Mouse (Mus musculus): ENCODE data around the gene Slit1. TPM values are rescaled to one million over a fixed set of nuclear protein-coding genes. Genes with fewer than 3 reads are reported as not detected.

The Slit1 gene
- polyA plus RNA-seq, 1 experiment from 2014 or later, result 35.8 TPM

DNA sequence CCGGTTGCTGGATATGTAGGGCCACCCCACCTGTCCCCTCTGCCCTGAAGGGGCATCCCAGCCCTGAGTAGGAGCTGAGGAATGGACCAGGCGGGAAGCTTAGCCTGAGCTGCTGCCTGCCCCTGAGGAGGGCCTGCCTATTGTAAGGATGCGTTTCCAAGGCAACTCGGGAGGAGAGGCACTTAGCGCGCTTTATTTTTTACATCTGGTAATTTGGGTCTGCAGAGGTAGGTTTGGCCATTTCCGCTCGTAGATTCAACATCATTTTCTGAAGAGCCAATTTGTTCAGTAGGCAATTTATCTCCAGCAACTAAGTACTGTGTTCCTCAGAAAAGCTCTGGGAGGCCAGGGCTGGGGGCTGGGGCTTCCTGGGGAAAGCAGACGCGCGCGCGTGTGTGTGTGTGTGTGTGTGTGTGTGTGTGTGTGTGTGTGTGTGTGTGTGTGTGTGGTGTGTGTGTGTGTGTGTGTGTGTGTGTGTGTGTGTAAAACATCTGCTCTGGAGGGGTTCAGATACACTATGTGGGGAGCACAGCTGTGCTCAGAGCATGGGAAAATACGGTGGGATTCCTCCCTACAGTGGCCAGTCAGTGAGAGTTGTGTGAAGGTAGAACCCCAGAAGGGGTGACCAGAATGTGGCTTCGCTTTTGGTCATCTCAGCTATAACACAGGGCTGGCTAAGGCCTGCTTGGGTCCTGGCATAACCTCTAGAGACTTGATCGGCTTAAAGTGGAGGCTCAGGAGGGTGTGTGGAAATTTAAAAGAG is 130.0 kb downstream of the Slit1 start:
- H3K27ac ChIP-seq (replicated peaks), result peak overlapping the region; percentile 74
- H3K4me2 ChIP-seq, result peak overlapping the region; percentile 30
- no peak overlapping the region; the same call in 1 of the 2 replicates for H3K9ac ChIP-seq
- H3K36me3 ChIP-seq, result peaks cover 18% of the 10 kb centered on the region; the same call in 1 of the 2 replicates
- H3K9me3 ChIP-seq, result no peaks in the 10 kb centered on the region
- ATAC-seq (ENCODE audit: low read depth), result peak; percentile 56; the same call in 1 of the 2 replicates
- no peak overlapping the region for H3K4me3 ChIP-seq
- WGBS, result 27% methylated on average over 16 of the region's 16 CpGs
- peaks cover 59% of the 10 kb centered on the region for H3K4me1 ChIP-seq (replicated peaks)
- H3K27me3 ChIP-seq, result no peaks in the 10 kb centered on the region; the same call in 1 of the 2 replicates

DNA sequence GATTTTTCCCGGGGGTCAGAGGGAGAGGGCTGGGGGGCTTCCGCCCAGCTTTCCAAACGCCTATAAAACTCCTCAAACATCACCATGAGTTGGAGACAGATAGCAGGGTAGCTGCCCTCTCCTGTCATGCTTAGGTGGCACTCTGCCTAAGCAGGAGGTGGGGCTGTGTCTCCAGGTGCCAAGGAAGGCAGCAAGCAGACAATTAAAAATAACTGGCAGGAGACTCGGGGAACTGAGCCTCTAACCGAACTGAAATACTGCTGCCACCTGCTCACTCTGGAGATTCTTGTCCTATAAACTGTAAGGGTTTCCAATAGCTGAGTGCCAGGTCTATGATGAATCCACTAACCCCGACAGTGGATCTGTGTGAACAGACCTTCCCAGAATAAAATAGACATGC is 131.8 kb downstream of the Slit1 start:
- Histone ChIP-seq H3K36me3 (peaks cover 25% of the 10 kb centered on the region), H3K27ac (replicated peaks) (no peak overlapping the region), H3K4me1 (replicated peaks) (peaks cover 41% of the 10 kb centered on the region), H3K4me2 (no peak overlapping the region), H3K4me3 (no peak overlapping the region), H3K9ac (no peak overlapping the region), H3K9me3 (no peaks in the 10 kb centered on the region), H3K27me3 (no peaks in the 10 kb centered on the region; the same call in 1 of the 2 replicates)
- 73% methylated on average over 6 of the region's 6 CpGs for WGBS
- ATAC-seq (ENCODE audit: low read depth), result no peak

DNA sequence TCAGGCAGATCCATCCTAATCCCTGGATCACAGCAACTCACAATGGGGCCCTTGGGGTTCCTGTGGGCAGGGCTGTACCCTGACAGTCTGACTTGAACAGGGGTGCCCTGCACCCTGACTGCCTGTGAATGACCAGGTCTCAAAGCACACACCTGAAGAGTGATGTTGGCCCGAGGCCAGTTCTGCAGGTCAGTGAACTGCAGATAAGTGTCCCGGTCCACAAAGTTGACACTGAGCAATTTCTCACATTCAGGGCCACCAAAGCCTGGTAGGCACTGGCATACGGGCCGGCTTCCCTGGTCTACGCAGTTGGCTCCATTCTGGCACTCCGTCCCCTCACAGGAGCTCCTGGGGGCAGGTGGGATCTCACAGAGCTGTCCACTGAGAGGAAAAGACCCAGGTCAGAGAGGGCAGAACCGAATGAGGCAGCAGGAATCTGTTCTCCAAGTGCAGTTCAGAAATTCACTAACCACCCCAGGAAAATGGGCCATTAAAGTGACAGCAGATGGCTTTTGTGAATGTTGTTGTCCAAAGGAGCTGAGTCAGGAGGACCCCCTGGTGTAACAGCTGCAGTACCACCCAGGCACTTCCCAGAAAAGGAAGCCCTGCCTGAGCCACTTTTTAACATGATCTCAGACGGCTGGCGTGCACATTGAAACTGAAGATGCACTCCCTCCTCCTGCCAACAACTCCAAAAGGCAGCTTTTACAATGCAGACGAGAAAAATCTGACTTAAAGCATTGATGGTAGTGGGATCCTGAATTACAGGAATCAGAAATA is 137.1 kb downstream of the Slit1 start:
- 75% methylated on average over 10 of the region's 10 CpGs for WGBS

DNA sequence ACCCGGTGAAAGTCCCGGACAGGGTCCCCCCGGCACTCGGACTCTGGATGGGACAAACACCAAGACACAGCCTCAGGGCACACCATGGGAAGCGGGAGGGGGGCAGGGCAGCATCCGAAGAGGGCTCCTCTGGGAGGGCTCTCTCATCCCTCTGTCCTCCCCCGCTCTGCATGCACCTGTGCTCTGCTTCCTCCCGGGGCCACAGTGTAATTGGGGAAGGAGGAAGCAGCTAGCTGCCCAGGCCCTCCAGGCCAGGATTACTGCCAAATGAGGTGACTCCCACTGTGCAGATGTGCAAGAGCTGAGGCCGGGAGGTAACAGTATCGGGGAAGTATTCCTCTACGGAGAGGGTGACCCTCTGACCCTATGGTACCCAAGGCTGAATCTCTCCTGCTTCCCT is 142.8 kb downstream of the Slit1 start:
- H3K9me3 ChIP-seq, result no peaks in the 10 kb centered on the region
- H3K4me3 ChIP-seq, result no peak overlapping the region
- no peak overlapping the region for H3K27ac ChIP-seq (replicated peaks)
- no peak for ATAC-seq (ENCODE audit: low read depth)
- H3K36me3 ChIP-seq, result peaks cover 38% of the 10 kb centered on the region
- peaks cover 13% of the 10 kb centered on the region for H3K4me1 ChIP-seq (replicated peaks)
- WGBS, result 41% methylated on average over 11 of the region's 11 CpGs
- H3K4me2 ChIP-seq, result no peak overlapping the region
- H3K27me3 ChIP-seq, result no peaks in the 10 kb centered on the region
- H3K9ac ChIP-seq, result no peak overlapping the region

More for the DNA sequence above, 137.1 kb downstream of the Slit1 start:
- no peaks in the 10 kb centered on the region for H3K27me3 ChIP-seq
- H3K9ac ChIP-seq, result no peak overlapping the region
- H3K4me2 ChIP-seq, result no peak overlapping the region
- no peaks in the 10 kb centered on the region for H3K9me3 ChIP-seq
- peaks cover 57% of the 10 kb centered on the region for H3K36me3 ChIP-seq
- peaks cover under 1% of the 10 kb centered on the region; the same call in 1 of the 2 replicates for H3K4me1 ChIP-seq (replicated peaks)
- no peak for ATAC-seq (ENCODE audit: low read depth)
- no peak overlapping the region for H3K4me3 ChIP-seq
- H3K27ac ChIP-seq (replicated peaks), result no peak overlapping the region

DNA sequence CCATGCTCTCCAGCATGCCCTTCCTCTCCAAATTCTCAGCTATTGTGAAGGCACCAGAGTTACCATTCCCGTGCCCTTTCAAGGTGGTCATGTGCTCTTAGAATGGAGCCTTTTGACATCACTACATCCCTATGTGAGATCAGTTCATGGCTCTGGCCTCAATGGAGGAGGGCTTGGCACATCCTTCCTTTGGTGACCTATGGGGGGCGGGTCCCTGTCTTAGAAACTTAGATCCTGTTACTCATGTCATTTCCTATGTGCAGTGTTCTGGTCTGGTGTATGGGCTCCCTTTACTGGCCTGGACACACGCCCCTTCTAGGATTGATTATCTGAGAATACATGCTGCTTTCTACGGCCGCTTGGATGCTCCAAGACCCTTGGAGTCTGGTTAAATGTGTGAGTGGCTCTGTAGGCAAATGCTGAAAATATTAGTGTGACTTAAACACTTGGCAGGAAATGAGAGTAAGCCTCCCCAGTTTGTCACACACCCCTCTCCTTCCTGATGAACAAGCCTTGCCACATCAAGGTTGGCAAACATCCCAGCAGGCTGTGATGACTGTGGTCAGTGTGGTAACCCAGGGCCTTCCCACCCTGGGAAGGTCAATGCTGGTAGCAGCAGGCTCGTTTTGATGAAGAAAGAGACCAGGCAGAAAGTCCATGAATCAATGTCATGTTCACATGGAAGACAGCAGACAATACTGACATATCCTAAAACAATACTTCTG is 146.1 kb downstream of the Slit1 start:
- no peak overlapping the region for H3K4me3 ChIP-seq
- H3K27me3 ChIP-seq, result no peaks in the 10 kb centered on the region
- no peak overlapping the region for H3K4me2 ChIP-seq
- H3K36me3 ChIP-seq, result peaks cover 15% of the 10 kb centered on the region
- ATAC-seq (ENCODE audit: low read depth), result no peak
- H3K9me3 ChIP-seq, result no peaks in the 10 kb centered on the region
- peaks cover 14% of the 10 kb centered on the region for H3K4me1 ChIP-seq (replicated peaks)
- no peak overlapping the region for H3K9ac ChIP-seq
- 79% methylated on average over 6 of the region's 6 CpGs for WGBS
- no peak overlapping the region for H3K27ac ChIP-seq (replicated peaks)

DNA sequence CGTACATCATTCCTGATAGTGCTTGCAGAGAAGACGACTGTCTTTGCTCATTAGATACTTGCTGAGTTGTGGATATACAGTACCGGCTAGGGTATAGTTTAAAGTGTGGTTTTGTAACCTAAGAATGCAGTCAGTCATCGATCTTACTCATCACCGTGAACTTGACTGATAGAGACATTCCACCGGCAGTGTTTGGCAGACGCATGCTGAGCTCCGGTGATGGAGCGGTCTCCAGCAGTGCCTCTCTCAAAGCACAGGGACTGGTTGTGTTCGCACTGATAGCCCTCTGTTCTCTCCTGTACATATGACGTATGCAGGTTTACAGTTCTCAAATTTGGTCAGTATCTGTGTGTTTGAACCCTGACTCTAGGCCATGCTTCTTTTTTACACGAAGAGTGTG is 151.7 kb downstream of the Slit1 start:
- Histone ChIP-seq H3K36me3 (0 out of 2 replicates have a peak, but pooled peaks cover 2% of the 10 kb centered on the region), H3K27me3 (no peaks in the 10 kb centered on the region), H3K4me3 (no peak overlapping the region), H3K9ac (no peak overlapping the region), H3K9me3 (no peaks in the 10 kb centered on the region), H3K4me1 (replicated peaks) (peaks cover 23% of the 10 kb centered on the region), H3K27ac (replicated peaks) (no peak overlapping the region), H3K4me2 (no peak overlapping the region)
- no peak for ATAC-seq (ENCODE audit: low read depth)
- WGBS, result 57% methylated on average over 12 of the region's 12 CpGs

DNA sequence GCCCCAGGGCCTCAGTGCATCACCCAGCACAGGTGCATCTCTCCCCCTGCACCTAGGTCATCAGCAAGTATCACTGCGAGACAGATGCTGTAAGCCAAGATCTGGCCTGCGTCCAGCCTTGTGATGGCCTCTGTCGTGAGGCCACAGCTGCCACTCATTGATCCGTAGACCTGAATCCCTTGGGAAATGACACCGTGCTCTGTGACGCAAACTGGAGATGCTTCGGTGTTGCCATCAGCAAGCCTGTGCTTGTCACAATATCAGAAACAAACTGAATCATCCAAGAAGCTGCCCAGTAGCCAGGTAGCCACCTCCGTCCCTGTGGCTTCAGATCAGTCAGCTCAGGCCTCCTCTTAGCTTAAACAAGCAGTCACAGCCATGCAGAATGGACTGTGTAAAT is 153.8 kb downstream of the Slit1 start:
- no peak for ATAC-seq (ENCODE audit: low read depth)
- Histone ChIP-seq H3K27me3 (no peaks in the 10 kb centered on the region), H3K4me3 (no peak overlapping the region), H3K27ac (replicated peaks) (no peak overlapping the region), H3K36me3 (peaks cover 20% of the 10 kb centered on the region), H3K9ac (no peak overlapping the region), H3K4me1 (replicated peaks) (peaks cover 23% of the 10 kb centered on the region), H3K4me2 (no peak overlapping the region), H3K9me3 (no peaks in the 10 kb centered on the region)
- 67% methylated on average over 8 of the region's 8 CpGs for WGBS

DNA sequence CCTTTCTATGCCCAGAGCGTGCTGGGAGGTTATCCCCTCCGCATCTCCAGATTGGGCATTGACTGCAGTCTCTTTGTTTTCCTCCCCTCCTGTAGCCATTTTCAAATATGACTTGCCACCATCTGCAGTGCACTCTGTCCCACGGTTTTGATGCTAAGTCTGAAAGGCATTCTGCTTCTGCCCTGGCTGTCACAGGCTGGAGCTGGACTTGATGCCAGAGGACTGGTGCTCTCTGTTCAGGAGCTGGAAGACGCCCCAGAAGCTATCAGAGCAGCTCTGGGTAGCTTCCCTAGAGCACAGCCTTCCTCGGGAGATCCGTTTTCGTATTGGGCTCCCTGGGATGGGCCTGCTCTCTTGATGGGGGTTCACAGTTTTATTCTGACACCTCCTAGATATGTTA is 154.4 kb downstream of the Slit1 start:
- no peak overlapping the region for H3K27ac ChIP-seq (replicated peaks)
- no peak overlapping the region for H3K4me3 ChIP-seq

DNA sequence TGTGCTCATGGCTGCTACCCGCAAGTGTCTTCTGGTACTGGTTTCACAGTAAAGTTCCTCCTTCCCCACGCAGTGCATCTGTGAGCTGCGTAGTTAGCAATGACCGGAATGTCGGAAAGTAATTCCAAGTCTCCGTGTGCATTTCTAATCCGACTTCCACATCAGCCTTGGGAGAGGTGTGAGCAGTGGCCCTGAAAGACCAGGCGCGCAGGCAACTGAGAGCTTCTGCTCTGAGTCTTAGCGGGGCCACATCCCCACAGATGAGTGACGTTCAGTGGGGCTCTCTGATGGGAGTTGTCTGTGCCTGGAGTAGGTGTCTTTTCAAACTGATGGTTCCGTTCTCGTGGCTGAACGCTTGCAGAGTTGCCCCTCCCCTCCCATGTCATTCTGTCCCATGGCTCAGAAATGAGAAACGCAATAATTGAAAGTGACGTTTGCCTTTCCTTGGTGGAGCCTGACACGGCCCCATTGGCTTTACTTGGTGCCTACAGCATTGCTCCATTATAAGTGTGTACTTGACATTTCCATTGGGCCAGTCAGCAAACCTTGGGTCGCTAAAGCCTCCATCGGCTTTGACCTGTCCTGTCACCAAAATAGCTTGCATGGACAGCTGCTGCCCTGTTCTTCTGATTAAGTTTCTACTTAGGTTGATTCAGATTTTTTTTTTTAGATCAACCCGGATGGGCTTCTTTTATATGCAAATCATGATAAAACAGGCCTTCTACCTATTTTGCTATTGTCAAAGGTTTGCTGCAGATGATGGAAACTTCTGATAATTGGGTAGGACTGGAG is 155.8 kb downstream of the Slit1 start:
- no peak overlapping the region for H3K27ac ChIP-seq (replicated peaks)
- H3K27me3 ChIP-seq, result no peaks in the 10 kb centered on the region
- H3K36me3 ChIP-seq, result peaks cover 40% of the 10 kb centered on the region
- no peak overlapping the region for H3K4me3 ChIP-seq
- ATAC-seq (ENCODE audit: low read depth), result no peak
- H3K4me1 ChIP-seq (replicated peaks), result peaks cover 23% of the 10 kb centered on the region
- no peak overlapping the region for H3K4me2 ChIP-seq
- 92% methylated on average over 20 of the region's 20 CpGs for WGBS
- no peak overlapping the region for H3K9ac ChIP-seq
- no peaks in the 10 kb centered on the region for H3K9me3 ChIP-seq

More for the DNA sequence above, 154.4 kb downstream of the Slit1 start:
- Histone ChIP-seq H3K9ac (no peak overlapping the region), H3K4me2 (no peak overlapping the region), H3K27me3 (no peaks in the 10 kb centered on the region), H3K4me1 (replicated peaks) (peaks cover 23% of the 10 kb centered on the region), H3K36me3 (peaks cover 26% of the 10 kb centered on the region), H3K9me3 (no peaks in the 10 kb centered on the region)
- 84% methylated on average over 7 of the region's 7 CpGs for WGBS
- ATAC-seq (ENCODE audit: low read depth), result no peak

DNA sequence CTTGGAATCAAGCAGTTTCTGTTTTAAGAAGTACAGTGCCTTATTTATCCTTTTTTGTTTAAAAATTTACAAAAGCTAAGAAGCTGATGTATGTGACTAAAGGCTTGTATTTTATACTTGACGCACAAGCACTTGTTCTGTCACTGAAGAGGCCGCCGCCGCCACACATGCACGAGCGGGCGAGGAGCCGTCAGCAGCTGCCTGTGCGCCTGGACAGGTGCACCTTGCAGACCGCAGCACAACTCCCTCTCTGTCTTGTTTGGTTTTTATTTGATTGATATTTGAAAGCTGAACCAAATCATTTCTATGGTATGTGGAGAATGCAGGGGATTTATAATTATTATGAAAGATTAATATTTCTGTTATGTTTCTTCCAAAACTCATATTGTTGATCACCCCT is 156.7 kb downstream of the Slit1 start:
- no peak for ATAC-seq (ENCODE audit: low read depth)
- WGBS, result 94% methylated on average over 10 of the region's 10 CpGs

DNA sequence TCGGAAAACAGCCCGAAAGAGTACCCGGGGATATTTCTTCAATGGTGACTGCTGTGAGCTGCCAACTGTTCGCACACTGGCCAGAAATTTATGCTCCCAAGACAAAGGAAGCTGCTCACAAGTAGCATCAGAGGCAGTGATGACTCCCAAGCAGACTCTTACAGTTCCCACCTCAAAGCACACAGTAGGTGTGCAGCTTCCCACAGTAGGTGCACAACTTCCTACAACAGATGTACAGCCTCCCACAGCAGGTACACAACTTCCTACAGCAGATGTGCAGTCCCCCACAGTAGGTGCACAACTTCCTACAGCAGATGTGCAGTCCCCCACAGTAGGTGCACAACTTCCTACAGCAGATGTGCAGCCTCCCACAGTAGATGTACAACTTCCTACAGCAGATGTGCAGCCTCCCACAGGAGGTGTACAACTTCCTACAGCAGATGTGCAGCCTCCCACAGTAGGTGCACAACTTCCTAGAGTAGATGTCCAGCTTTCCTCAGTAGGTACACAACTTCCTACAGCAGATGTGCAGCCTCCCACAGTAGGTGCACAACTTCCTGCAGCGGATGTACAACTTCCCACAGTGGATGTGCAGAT is 160.4 kb downstream of the Slit1 start:
- Histone ChIP-seq H3K27me3 (no peaks in the 10 kb centered on the region), H3K36me3 (peaks cover 54% of the 10 kb centered on the region), H3K4me1 (replicated peaks) (no peaks in the 10 kb centered on the region), H3K4me3 (no peak overlapping the region), H3K27ac (replicated peaks) (no peak overlapping the region), H3K4me2 (no peak overlapping the region), H3K9ac (no peak overlapping the region), H3K9me3 (no peaks in the 10 kb centered on the region)
- no peak for ATAC-seq (ENCODE audit: low read depth)
- 96% methylated on average over 5 of the region's 5 CpGs for WGBS

More for the DNA sequence above, 156.7 kb downstream of the Slit1 start:
- Histone ChIP-seq H3K9ac (no peak overlapping the region), H3K27me3 (no peaks in the 10 kb centered on the region), H3K9me3 (no peaks in the 10 kb centered on the region), H3K4me3 (no peak overlapping the region), H3K4me1 (replicated peaks) (peaks cover 16% of the 10 kb centered on the region), H3K36me3 (peaks cover 49% of the 10 kb centered on the region), H3K27ac (replicated peaks) (no peak overlapping the region), H3K4me2 (no peak overlapping the region)
